Mouse (Mus musculus) thymus, adult 2 months (tissue): ENCODE data around the gene Adcy10. TPM values are rescaled to one million over a fixed set of nuclear protein-coding genes. Genes with fewer than 3 reads are reported as not detected.

Experiments
- DNase-seq: peaks from one replicate; pipeline ENCODE4 v3.0.0; 2021
- H3K27ac ChIP-seq: fragments of 200-500 bp; 2 replicates; pipeline ENCODE4 v1.5.1; 2012; ENCODE audit warnings: low read length, control low read depth; ENCODE audit not compliant: control insufficient read depth, insufficient read depth
- H3K27me3 ChIP-seq: fragments of 200-500 bp; 2 replicates; pipeline ENCODE4 v1.6.1; 2012; ENCODE audit warnings: mild to moderate bottlenecking, low read length, moderate library complexity, mixed read lengths; ENCODE audit not compliant: control insufficient read depth, insufficient read depth
- H3K36me3 ChIP-seq: fragments of 200-500 bp; 2 replicates; pipeline ENCODE4 v1.6.1; 2012; ENCODE audit warnings: mild to moderate bottlenecking, low read length, moderate library complexity; ENCODE audit not compliant: control insufficient read depth, insufficient read depth
- H3K4me1 ChIP-seq: fragments of 200-500 bp; replicated peaks from 2 replicates; pipeline ENCODE4 v1.6.1; 2012; ENCODE audit warnings: low read length; ENCODE audit not compliant: control insufficient read depth, insufficient read depth
- H3K4me3 ChIP-seq: fragments of 200-500 bp; 2 replicates; pipeline ENCODE4 v1.5.1; 2012; ENCODE audit warnings: mild to moderate bottlenecking, low read length, control low read depth, moderate library complexity; ENCODE audit not compliant: control insufficient read depth, insufficient read depth
- CTCF ChIP-seq: fragments of 200-500 bp; IDR thresholded peaks from 2 replicates; pipeline ENCODE4 v1.5.1; 2012; ENCODE audit warnings: mild to moderate bottlenecking, control low read depth, low read length, moderate library complexity, borderline replicate concordance; ENCODE audit not compliant: control insufficient read depth, poor library complexity, insufficient read depth; ENCODE audit errors: extremely low read depth
- POLR2A ChIP-seq: fragments of 200-500 bp; IDR thresholded peaks from 2 replicates; pipeline ENCODE4 v1.6.1; 2012; ENCODE audit warnings: mild to moderate bottlenecking, low read length, control low read depth, moderate library complexity; ENCODE audit not compliant: control insufficient read depth, poor library complexity, insufficient read depth; ENCODE audit errors: extremely low read depth
- WGBS: fragments of 180-500 bp; shearing (Covaris S2); methylation state at CpG from one replicate; pipeline ENCODE4 v1.1.7; 2018; 5-methylcytosine and 5-hydroxymethylcytosine counted together
- polyA plus RNA-seq: library from polyadenylated mRNA; depleted of rRNA; stranded (reverse); fragments of >200 nt; gene quantifications from 2 replicates; pipeline ENCODE4 v1.2.3, GENCODE M21; 2012

The Adcy10 gene
- polyA plus RNA-seq, 1 experiment, result 0.18 TPM

GRCm38 (mm10) chr1:165468971-165469370 lies 16.0 kb upstream of the Adcy10 start:
- Histone ChIP-seq H3K27me3 (no peaks in the 10 kb centered on the region), H3K4me3 (no peak overlapping the region), H3K36me3 (no peaks in the 10 kb centered on the region), H3K4me1 (no peaks in the 10 kb centered on the region), H3K27ac (no peak overlapping the region)
- DNase-seq, result no peak
- TF ChIP-seq CTCF (no peak), POLR2A (no peak)

DNA sequence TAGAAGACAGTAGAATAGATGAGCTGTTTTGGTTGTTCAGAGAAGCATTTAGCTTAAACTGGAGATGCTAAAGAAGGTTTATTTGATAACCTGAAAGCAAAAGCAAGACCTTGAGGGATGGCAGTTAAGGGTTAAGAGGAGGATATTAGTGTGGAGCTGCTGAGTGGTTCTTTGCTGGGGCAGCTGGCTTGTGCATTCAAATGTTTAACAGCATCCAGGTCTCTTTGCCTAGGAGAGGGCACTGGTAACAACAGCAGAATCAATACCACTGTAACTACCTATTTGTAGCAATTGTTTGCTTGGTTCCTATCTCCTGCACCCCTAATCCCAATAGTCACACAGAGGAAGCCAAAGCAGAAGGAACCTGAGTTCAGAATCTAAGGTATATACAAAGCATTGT lies 15.3 kb upstream of the Adcy10 start:
- no peak overlapping the region for H3K27ac ChIP-seq
- H3K36me3 ChIP-seq, result no peaks in the 10 kb centered on the region

GRCm38 (mm10) chr1:165471490-165471889 lies 13.5 kb upstream of the Adcy10 start:
- WGBS, result 82% methylated on average over 1 of the region's 1 CpGs
- DNase-seq, result no peak
- no peaks in the 10 kb centered on the region for H3K36me3 ChIP-seq
- no peaks in the 10 kb centered on the region for H3K4me1 ChIP-seq
- no peaks in the 10 kb centered on the region for H3K27me3 ChIP-seq
- no peak for TF ChIP-seq CTCF
- no peak for TF ChIP-seq POLR2A
- no peak overlapping the region for H3K4me3 ChIP-seq
- H3K27ac ChIP-seq, result no peak overlapping the region

More for the DNA sequence above, 15.3 kb upstream of the Adcy10 start:
- Histone ChIP-seq H3K27me3 (no peaks in the 10 kb centered on the region), H3K4me1 (no peaks in the 10 kb centered on the region), H3K4me3 (no peak overlapping the region)
- TF ChIP-seq CTCF (no peak), POLR2A (no peak)
- DNase-seq, result no peak

- Histone ChIP-seq H3K27me3 (no peaks in the 10 kb centered on the region), H3K4me3 (no peak overlapping the region), H3K4me1 (no peaks in the 10 kb centered on the region), H3K36me3 (0 out of 2 replicates have a peak, but pooled peaks cover 7% of the 10 kb centered on the region), H3K27ac (no peak overlapping the region)
- 95% methylated on average over 2 of the region's 2 CpGs for WGBS
- TF ChIP-seq CTCF (no peak), POLR2A (no peak)
- no peak for DNase-seq
Observed at GRCm38 (mm10) chr1:165486108-165486507, 1.1 kb downstream of the Adcy10 start.

DNA sequence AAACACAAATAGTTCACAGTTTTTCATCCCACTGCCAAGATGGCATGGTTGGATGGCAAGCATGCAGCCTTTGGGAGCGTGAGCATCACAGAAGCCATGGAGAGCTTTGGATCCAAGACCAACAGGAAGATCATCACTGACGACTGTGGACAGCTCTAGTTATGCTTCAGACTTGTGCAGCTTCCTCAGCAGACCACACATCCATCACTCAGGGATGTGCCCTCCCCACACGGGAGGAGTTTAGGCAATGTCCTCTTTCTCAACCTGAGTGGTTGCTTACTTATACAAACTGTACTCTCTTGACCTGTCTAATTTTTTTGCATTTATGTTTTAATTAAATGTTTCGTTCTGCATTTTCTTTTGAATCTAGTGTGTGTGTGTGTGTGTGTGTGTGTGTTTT lies 4.2 kb downstream of the Adcy10 start:
- Histone ChIP-seq H3K4me1 (no peaks in the 10 kb centered on the region), H3K27me3 (no peaks in the 10 kb centered on the region), H3K27ac (no peak overlapping the region), H3K4me3 (no peak overlapping the region), H3K36me3 (no peaks in the 10 kb centered on the region)
- no peak for DNase-seq
- no peak for TF ChIP-seq POLR2A
- no peak for TF ChIP-seq CTCF
- WGBS, result 76% methylated on average over 4 of the region's 4 CpGs

GRCm38 (mm10) chr1:165498856-165499255 lies 13.9 kb downstream of the Adcy10 start:
- Histone ChIP-seq H3K4me3 (no peak overlapping the region), H3K4me1 (no peaks in the 10 kb centered on the region), H3K36me3 (no peaks in the 10 kb centered on the region), H3K27ac (no peak overlapping the region), H3K27me3 (no peaks in the 10 kb centered on the region)
- no peak for DNase-seq
- TF ChIP-seq CTCF, result no peak
- no peak for TF ChIP-seq POLR2A
- 74% methylated on average over 3 of the region's 3 CpGs for WGBS
